Mouse (Mus musculus) megakaryocyte, embryonic 14.5 days (primary cell): ENCODE measurements at regions not wholly inside any gene's neighbourhood (a gene's known extent, or its start where the extent isn't known, plus 50 kb on each side); places are given as distances from the start of the nearest gene placed in this dataset.
A peak's percentile ranks its signal among the peaks of the same experiment; 100 is the strongest.

Experiments used
- H3K27me3 ChIP-seq: replicated peaks from 2 replicates; pipeline ENCODE3; 2012; ENCODE audit warnings: inconsistent platforms
- H3K36me3 ChIP-seq: replicated peaks from 2 replicates; pipeline ENCODE3; 2012; ENCODE audit warnings: low read length, inconsistent platforms, mixed read lengths
- H3K4me1 ChIP-seq: 2 replicates; pipeline ENCODE4 v1.6.1; 2012; ENCODE audit warnings: inconsistent platforms
- H3K4me3 ChIP-seq: replicated peaks from 2 replicates; pipeline ENCODE3; 2012; ENCODE audit warnings: moderate library complexity, mild to moderate bottlenecking, inconsistent platforms
- H3K9me3 ChIP-seq: 2 replicates; pipeline ENCODE4 v1.6.1; 2012; ENCODE audit warnings: inconsistent platforms
- FLI1 ChIP-seq: IDR thresholded peaks from 2 replicates; pipeline ENCODE4 v1.6.1; 2012; ENCODE audit warnings: low read length, inconsistent platforms, mixed read lengths
- GATA1 ChIP-seq: IDR thresholded peaks from 3 replicates; pipeline ENCODE4 v1.6.1; 2012; ENCODE audit warnings: mixed read lengths, low read length, inconsistent platforms, borderline replicate concordance

DNA sequence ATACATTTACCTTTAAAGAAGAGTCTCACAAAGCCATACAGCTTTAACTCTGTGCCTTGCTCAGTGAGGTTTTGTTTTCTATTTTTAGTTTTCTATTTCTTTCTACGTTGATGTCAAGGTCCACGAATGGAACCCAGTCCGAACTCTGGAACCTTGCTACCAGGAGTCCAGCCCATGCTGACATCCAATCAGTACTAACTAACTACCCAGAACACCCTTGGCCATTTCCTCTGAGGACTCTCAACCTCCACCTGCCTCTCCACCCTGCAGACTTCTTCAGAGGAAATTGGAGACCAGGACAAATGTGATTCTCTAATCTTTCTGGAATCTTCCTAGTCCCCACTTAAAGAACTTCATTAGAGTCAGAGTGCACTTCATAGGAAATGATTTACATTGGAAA is 204.6 kb upstream of the Klf3 start:
- H3K36me3 ChIP-seq, result no peaks in the 10 kb centered on the region
- no peaks in the 10 kb centered on the region for H3K9me3 ChIP-seq
- H3K4me1 ChIP-seq, result no peaks in the 10 kb centered on the region
- TF ChIP-seq GATA1, result no peak
- no peak for TF ChIP-seq FLI1
- peaks cover 11% of the 10 kb centered on the region for H3K27me3 ChIP-seq
- H3K4me3 ChIP-seq, result no peak overlapping the region

- Histone ChIP-seq H3K36me3 (no peaks in the 10 kb centered on the region), H3K4me1 (no peaks in the 10 kb centered on the region), H3K27me3 (peaks cover 10% of the 10 kb centered on the region), H3K4me3 (no peak overlapping the region), H3K9me3 (no peaks in the 10 kb centered on the region)
- no peak for TF ChIP-seq FLI1
- TF ChIP-seq GATA1, result no peak
Observed at GRCm38 (mm10) chr5:64599015-64599414, 204.2 kb upstream of the Klf3 start.

GRCm38 (mm10) chr5:64599865-64600288 is 203.3 kb upstream of the Klf3 start:
- H3K9me3 ChIP-seq, result no peaks in the 10 kb centered on the region
- H3K36me3 ChIP-seq, result no peaks in the 10 kb centered on the region
- TF ChIP-seq FLI1 (no peak), GATA1 (no peak)
- peaks cover 6% of the 10 kb centered on the region for H3K27me3 ChIP-seq
- no peaks in the 10 kb centered on the region for H3K4me1 ChIP-seq
- H3K4me3 ChIP-seq, result peak overlapping the region; percentile 73

DNA sequence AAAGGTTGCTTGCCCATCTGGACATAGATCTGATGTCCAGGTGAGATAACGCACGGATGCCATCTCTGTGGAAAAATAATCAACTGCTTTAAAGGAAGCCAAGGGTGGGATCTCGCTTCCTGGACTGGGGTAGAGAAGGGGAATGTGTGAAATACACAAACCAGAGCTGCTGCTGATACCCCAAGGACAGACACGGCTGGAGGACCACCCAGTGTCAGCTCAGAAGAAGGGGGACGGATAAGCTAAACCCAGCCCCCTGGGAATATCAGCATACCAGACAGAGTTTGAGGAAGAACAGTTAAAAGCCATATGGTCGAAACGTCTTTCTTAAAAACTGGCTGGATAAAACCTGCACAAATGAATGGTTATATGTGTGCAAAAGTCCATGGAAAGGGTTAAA is 202.8 kb upstream of the Klf3 start:
- Histone ChIP-seq H3K36me3 (no peaks in the 10 kb centered on the region), H3K9me3 (no peaks in the 10 kb centered on the region), H3K4me1 (no peaks in the 10 kb centered on the region), H3K27me3 (peaks cover 3% of the 10 kb centered on the region), H3K4me3 (no peak overlapping the region)
- TF ChIP-seq FLI1 (no peak), GATA1 (no peak)

DNA sequence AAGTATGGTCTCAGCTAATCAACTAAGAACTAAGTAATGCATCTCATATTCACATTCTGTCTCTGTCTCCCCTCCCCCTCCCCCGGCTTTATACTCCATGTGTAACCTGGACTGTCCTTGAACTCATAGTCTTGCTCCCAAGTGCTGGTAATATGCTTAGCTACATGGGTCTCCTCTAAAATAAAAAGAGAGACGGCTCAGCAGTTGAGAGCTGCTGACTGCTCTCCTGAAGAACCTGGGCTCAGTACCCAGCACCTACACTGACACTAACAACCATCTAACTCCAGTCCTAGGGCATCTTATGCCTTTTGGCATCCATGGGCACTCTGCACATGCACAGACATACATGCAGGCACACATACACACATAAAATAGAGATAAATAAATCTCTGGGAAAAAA is 202.4 kb upstream of the Klf3 start:
- no peaks in the 10 kb centered on the region for H3K4me1 ChIP-seq
- peaks cover 1% of the 10 kb centered on the region for H3K27me3 ChIP-seq
- H3K36me3 ChIP-seq, result no peaks in the 10 kb centered on the region
- H3K9me3 ChIP-seq, result no peaks in the 10 kb centered on the region
- TF ChIP-seq FLI1 (no peak), GATA1 (no peak)
- H3K4me3 ChIP-seq, result no peak overlapping the region

DNA sequence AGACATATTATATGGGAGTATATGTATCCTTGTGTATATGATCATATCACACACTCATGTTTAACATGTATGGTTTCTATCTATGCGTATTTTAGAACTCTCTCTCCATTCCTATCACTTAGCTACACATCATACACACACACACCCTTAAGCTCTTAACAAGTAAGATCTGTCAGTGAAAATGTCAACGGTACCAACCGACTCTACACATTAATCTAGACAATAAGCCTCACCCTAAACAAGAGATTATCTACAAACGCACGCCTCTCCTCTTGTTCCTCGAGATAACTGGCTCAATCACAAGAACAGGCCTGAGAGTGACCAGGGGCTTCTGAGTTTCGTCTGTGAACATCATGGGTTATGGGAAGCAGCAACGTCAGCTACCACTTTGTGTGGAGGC is 201.9 kb upstream of the Klf3 start:
- H3K27me3 ChIP-seq, result no peaks in the 10 kb centered on the region
- no peak overlapping the region for H3K4me3 ChIP-seq
- TF ChIP-seq GATA1 (no peak), FLI1 (no peak)
- H3K9me3 ChIP-seq, result no peaks in the 10 kb centered on the region
- H3K4me1 ChIP-seq, result no peaks in the 10 kb centered on the region
- H3K36me3 ChIP-seq, result no peaks in the 10 kb centered on the region

GRCm38 (mm10) chr5:64601832-64602231 is 201.4 kb upstream of the Klf3 start:
- no peaks in the 10 kb centered on the region for H3K36me3 ChIP-seq
- no peak overlapping the region for H3K4me3 ChIP-seq
- H3K9me3 ChIP-seq, result no peaks in the 10 kb centered on the region
- no peaks in the 10 kb centered on the region for H3K27me3 ChIP-seq
- TF ChIP-seq FLI1 (no peak), GATA1 (no peak)
- H3K4me1 ChIP-seq, result no peaks in the 10 kb centered on the region

GRCm38 (mm10) chr5:64602356-64602936 is 200.7 kb upstream of the Klf3 start:
- H3K9me3 ChIP-seq, result no peaks in the 10 kb centered on the region
- H3K27me3 ChIP-seq, result no peaks in the 10 kb centered on the region
- H3K4me3 ChIP-seq, result no peak overlapping the region
- TF ChIP-seq FLI1, result no peak
- TF ChIP-seq GATA1, result no peak
- no peaks in the 10 kb centered on the region for H3K36me3 ChIP-seq
- H3K4me1 ChIP-seq, result no peaks in the 10 kb centered on the region

GRCm38 (mm10) chr5:64602996-64603755 is 200.0 kb upstream of the Klf3 start:
- Histone ChIP-seq H3K4me3 (no peak overlapping the region), H3K36me3 (no peaks in the 10 kb centered on the region), H3K27me3 (no peaks in the 10 kb centered on the region), H3K9me3 (no peaks in the 10 kb centered on the region), H3K4me1 (no peaks in the 10 kb centered on the region)
- no peak for TF ChIP-seq FLI1
- TF ChIP-seq GATA1, result no peak

GRCm38 (mm10) chr5:64605171-64605570 is 198.0 kb upstream of the Klf3 start:
- Histone ChIP-seq H3K36me3 (no peaks in the 10 kb centered on the region), H3K9me3 (no peaks in the 10 kb centered on the region), H3K4me3 (no peak overlapping the region), H3K27me3 (no peaks in the 10 kb centered on the region), H3K4me1 (peaks cover 10% of the 10 kb centered on the region)
- TF ChIP-seq GATA1, result no peak
- TF ChIP-seq FLI1, result no peak

GRCm38 (mm10) chr5:64605991-64606390 is 197.2 kb upstream of the Klf3 start:
- no peaks in the 10 kb centered on the region for H3K27me3 ChIP-seq
- H3K4me1 ChIP-seq, result peaks cover 18% of the 10 kb centered on the region
- H3K4me3 ChIP-seq, result no peak overlapping the region
- no peaks in the 10 kb centered on the region for H3K36me3 ChIP-seq
- TF ChIP-seq GATA1 (no peak), FLI1 (no peak)
- H3K9me3 ChIP-seq, result no peaks in the 10 kb centered on the region
